Mouse (Mus musculus) lung, embryonic 16.5 days (tissue): Measurements from ENCODE around the gene Grip2. TPM values are rescaled to one million over a fixed set of nuclear protein-coding genes. Genes with fewer than 3 reads are reported as not detected.
A peak's percentile ranks its signal among the peaks of the same experiment; 100 is the strongest.

Experiments
- ATAC-seq: fragments of 200-750 bp; cut with Nextera tagmentation; 2 replicates; pipeline ENCODE4 v1.8.0; 2017; ENCODE audit warnings: low read depth, mild to moderate bottlenecking, moderate library complexity
- H3K27ac ChIP-seq: fragments of 300-500 bp; sonication (generic); 2 replicates; pipeline ENCODE4 v1.5.1; 2014; ENCODE audit warnings: mild to moderate bottlenecking, control low read depth, low read length
- H3K27me3 ChIP-seq: fragments of 300-500 bp; sonication (generic); 2 replicates; pipeline ENCODE4 v1.6.1; 2014; ENCODE audit warnings: low read depth, low read length, mixed read lengths; ENCODE audit not compliant: control insufficient read depth, insufficient read depth
- H3K36me3 ChIP-seq: fragments of 300-500 bp; sonication (generic); 2 replicates; pipeline ENCODE4 v1.6.1; 2014; ENCODE audit warnings: low read length; ENCODE audit not compliant: control insufficient read depth, insufficient read depth
- H3K4me1 ChIP-seq: fragments of 300-500 bp; sonication (generic); replicated peaks from 2 replicates; pipeline ENCODE4 v1.6.1; 2014; ENCODE audit warnings: low read length, mixed read lengths; ENCODE audit not compliant: control insufficient read depth, insufficient read depth
- H3K4me2 ChIP-seq: fragments of 300-500 bp; sonication (generic); 2 replicates; pipeline ENCODE4 v1.6.1; 2014; ENCODE audit warnings: low read depth, low read length, control low read depth
- H3K4me3 ChIP-seq: fragments of 300-500 bp; sonication (generic); 2 replicates; pipeline ENCODE4 v1.5.1; 2014; ENCODE audit warnings: mild to moderate bottlenecking, low read length, control low read depth
- H3K9ac ChIP-seq: fragments of 300-500 bp; sonication (generic); 2 replicates; pipeline ENCODE4 v1.6.1; 2014; ENCODE audit warnings: low read length, control low read depth
- H3K9me3 ChIP-seq: fragments of 300-500 bp; sonication (generic); 2 replicates; pipeline ENCODE4 v1.6.1; 2016; ENCODE audit warnings: low read length; ENCODE audit not compliant: control insufficient read depth
- WGBS: fragments of 180-500 bp; shearing (Covaris S2); extraction: QIAGEN DNeasy Blood & Tissue Kit; methylation state at CpG from one replicate; pipeline ENCODE4 v1.1.7; 2014; 5-methylcytosine and 5-hydroxymethylcytosine counted together
- polyA plus RNA-seq: library from polyadenylated mRNA; unstranded; fragments of >200 nt; fragmentation: Nextera tagmentation; extraction: Ambion mirVana; gene quantifications from 2 replicates; pipeline ENCODE4 v1.2.1, GENCODE M21; 2015

The Grip2 gene
- polyA plus RNA-seq, 1 experiment from 2014 or later = 0.46 TPM

GRCm38 (mm10) chr6:91807169-91807568 is 19.9 kb downstream of the Grip2 start:
- Histone ChIP-seq H3K27ac (no peak overlapping the region), H3K4me2 (peak overlapping the region; percentile 13; the same call in 1 of the 2 replicates), H3K27me3 (peaks cover 23% of the 10 kb centered on the region), H3K4me3 (no peak overlapping the region), H3K9me3 (no peaks in the 10 kb centered on the region), H3K36me3 (no peaks in the 10 kb centered on the region), H3K9ac (no peak overlapping the region), H3K4me1 (no peaks in the 10 kb centered on the region)
- WGBS = under 1% methylated on average over 21 of the region's 23 CpGs
- no peak for ATAC-seq

DNA sequence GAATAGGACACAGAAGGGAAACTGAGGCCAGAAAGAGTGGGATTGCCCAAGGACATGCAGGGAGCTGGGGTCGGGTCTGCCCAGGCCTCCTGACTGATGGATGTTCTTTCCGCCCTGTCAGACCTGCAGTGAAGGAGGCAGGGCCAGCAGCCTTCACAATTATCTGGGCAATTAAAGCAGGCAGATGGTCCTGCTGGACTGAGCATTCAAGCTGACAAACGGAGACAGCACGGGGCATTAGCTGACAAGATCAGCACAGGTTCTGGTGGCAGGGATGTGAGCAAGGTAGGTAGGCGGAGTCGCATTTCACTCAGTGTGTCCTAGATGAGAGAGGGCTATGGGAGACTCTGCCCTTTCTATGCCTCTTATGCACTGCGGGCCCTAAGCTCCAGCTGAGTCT is 22.9 kb downstream of the Grip2 start:
- H3K9ac ChIP-seq = no peak overlapping the region

DNA sequence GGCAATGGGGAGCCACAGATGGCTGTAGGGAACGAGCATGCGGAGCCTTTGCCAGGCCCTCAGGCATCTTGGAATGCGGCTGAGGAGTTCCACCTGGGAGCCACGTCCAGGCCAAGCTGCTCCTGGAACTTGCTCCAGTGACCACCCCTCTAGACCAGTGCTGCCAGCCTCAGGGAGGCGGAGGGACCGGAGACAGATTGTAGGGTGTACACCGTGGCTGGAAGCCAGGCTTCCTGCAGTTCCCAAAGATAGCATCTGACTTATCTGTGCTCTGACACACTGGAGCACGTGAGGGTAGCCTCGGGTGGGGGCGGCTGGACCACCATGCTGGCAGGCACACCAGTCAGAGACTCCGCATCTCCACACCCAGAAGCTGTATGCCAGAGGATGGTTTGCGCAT is 28.6 kb downstream of the Grip2 start:
- Histone ChIP-seq H3K27ac (no peak overlapping the region), H3K9ac (no peak overlapping the region), H3K4me2 (no peak overlapping the region), H3K36me3 (no peaks in the 10 kb centered on the region), H3K9me3 (no peaks in the 10 kb centered on the region), H3K4me1 (no peaks in the 10 kb centered on the region), H3K27me3 (no peaks in the 10 kb centered on the region; the same call in 1 of the 2 replicates), H3K4me3 (no peak overlapping the region)
- WGBS = 50% methylated on average over 12 of the region's 12 CpGs
- ATAC-seq = no peak

More for the DNA sequence above, 22.9 kb downstream of the Grip2 start:
- Histone ChIP-seq H3K9me3 (no peaks in the 10 kb centered on the region), H3K27me3 (peaks cover 23% of the 10 kb centered on the region), H3K27ac (no peak overlapping the region), H3K36me3 (no peaks in the 10 kb centered on the region), H3K4me1 (no peaks in the 10 kb centered on the region), H3K4me2 (no peak overlapping the region), H3K4me3 (no peak overlapping the region)
- 35% methylated on average over 7 of the region's 7 CpGs for WGBS
- no peak for ATAC-seq

GRCm38 (mm10) chr6:91796736-91797135 is 30.3 kb downstream of the Grip2 start:
- WGBS = 77% methylated on average over 4 of the region's 4 CpGs
- Histone ChIP-seq H3K27ac (no peak overlapping the region), H3K9ac (no peak overlapping the region), H3K36me3 (no peaks in the 10 kb centered on the region), H3K9me3 (no peaks in the 10 kb centered on the region), H3K4me2 (no peak overlapping the region), H3K4me1 (no peaks in the 10 kb centered on the region), H3K4me3 (no peak overlapping the region), H3K27me3 (no peaks in the 10 kb centered on the region; the same call in 1 of the 2 replicates)
- no peak for ATAC-seq

- Histone ChIP-seq H3K36me3 (no peaks in the 10 kb centered on the region), H3K27me3 (no peaks in the 10 kb centered on the region; the same call in 1 of the 2 replicates), H3K9me3 (no peaks in the 10 kb centered on the region), H3K4me1 (no peaks in the 10 kb centered on the region), H3K27ac (no peak overlapping the region), H3K9ac (no peak overlapping the region), H3K4me3 (no peak overlapping the region), H3K4me2 (no peak overlapping the region)
- no peak for ATAC-seq
- WGBS = 36% methylated on average over 9 of the region's 9 CpGs
Measured at GRCm38 (mm10) chr6:91796064-91796463, 31.0 kb downstream of the Grip2 start.

GRCm38 (mm10) chr6:91795640-91796039 is 31.4 kb downstream of the Grip2 start:
- 51% methylated on average over 3 of the region's 3 CpGs for whole genome bisulfite sequencing
- no peaks in the 10 kb centered on the region for H3K36me3 ChIP-seq
- no peaks in the 10 kb centered on the region for H3K4me1 ChIP-seq
- H3K9ac ChIP-seq = no peak overlapping the region
- no peak overlapping the region for H3K4me2 ChIP-seq
- no peak overlapping the region for H3K4me3 ChIP-seq
- H3K27ac ChIP-seq = no peak overlapping the region
- H3K27me3 ChIP-seq = no peaks in the 10 kb centered on the region; the same call in 1 of the 2 replicates
- ATAC-seq = no peak
- H3K9me3 ChIP-seq = no peaks in the 10 kb centered on the region

DNA sequence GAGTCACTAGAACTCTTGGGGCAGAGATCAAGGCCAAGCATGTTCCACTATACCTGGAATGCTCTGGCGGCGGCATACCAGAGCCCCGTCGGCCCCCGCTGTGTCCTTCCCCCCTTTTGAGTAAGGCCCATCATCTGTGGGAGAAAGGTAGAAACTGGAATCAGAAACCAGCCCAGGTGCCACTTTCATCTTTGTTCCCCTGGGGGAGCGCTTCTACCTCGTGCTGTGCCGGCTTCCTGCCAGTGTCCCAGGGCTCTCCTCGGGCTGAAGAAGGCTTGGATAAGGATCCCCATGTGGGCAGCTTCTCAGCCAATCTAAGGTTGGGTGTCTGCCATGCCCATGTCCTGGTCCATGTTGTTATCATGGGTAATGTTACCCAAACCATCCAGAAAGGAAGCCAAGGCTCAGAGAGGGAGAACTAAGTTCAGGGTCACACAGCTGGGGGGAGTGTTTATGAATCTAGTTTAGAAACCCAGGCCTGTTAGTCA is 38.7 kb downstream of the Grip2 start:
- H3K27me3 ChIP-seq = no peaks in the 10 kb centered on the region
- WGBS = 76% methylated on average over 9 of the region's 9 CpGs
- ATAC-seq = no peak

GRCm38 (mm10) chr6:91785018-91785417 is 42.0 kb downstream of the Grip2 start:
- Histone ChIP-seq H3K27ac (no peak overlapping the region), H3K9ac (no peak overlapping the region), H3K4me2 (no peak overlapping the region), H3K36me3 (no peaks in the 10 kb centered on the region), H3K4me1 (no peaks in the 10 kb centered on the region), H3K9me3 (no peaks in the 10 kb centered on the region), H3K27me3 (no peaks in the 10 kb centered on the region), H3K4me3 (no peak overlapping the region)
- no peak for ATAC-seq
- 58% methylated on average over 3 of the region's 3 CpGs for WGBS

More for the DNA sequence above, 38.7 kb downstream of the Grip2 start:
- Histone ChIP-seq H3K4me1 (no peaks in the 10 kb centered on the region), H3K9me3 (no peaks in the 10 kb centered on the region), H3K36me3 (no peaks in the 10 kb centered on the region), H3K4me3 (no peak overlapping the region), H3K4me2 (no peak overlapping the region), H3K27ac (no peak overlapping the region), H3K9ac (no peak overlapping the region)

- H3K4me2 ChIP-seq = no peak overlapping the region
- no peak overlapping the region for H3K9ac ChIP-seq
- no peak overlapping the region for H3K27ac ChIP-seq
- H3K4me1 ChIP-seq = no peaks in the 10 kb centered on the region
- no peaks in the 10 kb centered on the region; the same call in 1 of the 2 replicates for H3K27me3 ChIP-seq
- WGBS = 42% methylated on average over 7 of the region's 9 CpGs
- no peak overlapping the region for H3K4me3 ChIP-seq
- H3K9me3 ChIP-seq = no peaks in the 10 kb centered on the region
- no peaks in the 10 kb centered on the region for H3K36me3 ChIP-seq
- ATAC-seq = no peak
Measured at GRCm38 (mm10) chr6:91779206-91779605, 47.8 kb downstream of the Grip2 start.

GRCm38 (mm10) chr6:91776543-91776942 is 50.5 kb downstream of the Grip2 start:
- 11% methylated on average over 9 of the region's 9 CpGs for WGBS
- no peaks in the 10 kb centered on the region; the same call in 1 of the 2 replicates for H3K27me3 ChIP-seq
- no peak overlapping the region for H3K27ac ChIP-seq
- H3K4me3 ChIP-seq = no peak overlapping the region
- H3K9ac ChIP-seq = no peak overlapping the region
- ATAC-seq = peak; percentile 73; the same call in 1 of the 2 replicates
- H3K4me2 ChIP-seq = no peak overlapping the region
- no peaks in the 10 kb centered on the region for H3K36me3 ChIP-seq
- H3K9me3 ChIP-seq = no peaks in the 10 kb centered on the region
- no peaks in the 10 kb centered on the region for H3K4me1 ChIP-seq
